Mouse (Mus musculus): ENCODE data around the gene Dync1h1.

GRCm38 (mm10) chr12:110556861-110557628 lies 44.2 kb upstream of the Dync1h1 start:
- TF ChIP-seq CTCF (IDR thresholded peaks at IDR 0.05; ENCODE audit: low read depth) (no peak), EP300 (IDR thresholded peaks at IDR 0.05; ENCODE audit: low read depth) (no peak)

Measured in liver, embryonic 14.5 days (tissue).